Mouse (Mus musculus) stomach, embryonic 16.5 days (tissue): ENCODE measurements at regions not wholly inside any gene's neighbourhood (a gene's known extent, or its start where the extent isn't known, plus 50 kb on each side); places are given as distances from the start of the nearest gene placed in this dataset.
"Not testable (repeated sequence)": the region's sequence is repeated elsewhere in the genome, so short reads cannot be mapped to it uniquely, and the experiment has no call there.

ENCODE experiments used
- ATAC-seq: fragments of 200-750 bp; cut with Nextera tagmentation; 2 replicates; pipeline ENCODE4 v1.8.0; 2017; ENCODE audit warnings: moderate number of reproducible peaks, moderate TSS enrichment; ENCODE audit not compliant: insufficient read depth, low FRiP score
- H3K27ac ChIP-seq: fragments of 300-500 bp; sonication (generic); 2 replicates; pipeline ENCODE4 v1.5.1; 2014; ENCODE audit warnings: low read length
- H3K27me3 ChIP-seq: fragments of 300-500 bp; sonication (generic); 2 replicates; pipeline ENCODE4 v1.6.1; 2014; ENCODE audit warnings: low read length, control low read depth, mixed read lengths; ENCODE audit not compliant: control insufficient read depth, insufficient read depth
- H3K36me3 ChIP-seq: fragments of 300-500 bp; sonication (generic); 2 replicates; pipeline ENCODE4 v1.6.1; 2014; ENCODE audit warnings: low read length; ENCODE audit not compliant: control insufficient read depth, insufficient read depth
- H3K4me1 ChIP-seq: fragments of 300-500 bp; sonication (generic); 2 replicates; pipeline ENCODE4 v1.6.1; 2014; ENCODE audit warnings: low read length, control low read depth, mixed read lengths; ENCODE audit not compliant: control insufficient read depth, insufficient read depth
- H3K4me2 ChIP-seq: fragments of 300-500 bp; sonication (generic); 2 replicates; pipeline ENCODE4 v1.6.1; 2014; ENCODE audit warnings: low read depth, low read length, mixed read lengths
- H3K4me3 ChIP-seq: fragments of 300-500 bp; sonication (generic); replicated peaks from 2 replicates; pipeline ENCODE4 v1.5.1; 2014; ENCODE audit warnings: mild to moderate bottlenecking, low read length
- H3K9ac ChIP-seq: fragments of 300-500 bp; sonication (generic); 2 replicates; pipeline ENCODE4 v1.6.1; 2014; ENCODE audit warnings: low read length
- H3K9me3 ChIP-seq: fragments of 300-500 bp; sonication (generic); replicated peaks from 2 replicates; pipeline ENCODE4 v1.6.1; 2016; ENCODE audit warnings: low read length, control low read depth; ENCODE audit not compliant: control insufficient read depth
- WGBS: fragments of 180-500 bp; shearing (Covaris S2); extraction: QIAGEN DNeasy Blood & Tissue Kit; methylation state at CpG from one replicate; pipeline ENCODE4 v1.1.7; 2014; 5-methylcytosine and 5-hydroxymethylcytosine counted together

GRCm38 (mm10) chr14:104410730-104411129 lies 57.1 kb downstream of the Pou4f1 start:
- no peak overlapping the region for H3K27ac ChIP-seq
- no peak overlapping the region for H3K4me3 ChIP-seq
- 26% methylated on average over 2 of the region's 2 CpGs for WGBS
- H3K4me2 ChIP-seq, result no peak overlapping the region
- no peaks in the 10 kb centered on the region for H3K4me1 ChIP-seq
- ATAC-seq, result no peak
- H3K27me3 ChIP-seq, result no peaks in the 10 kb centered on the region
- no peak overlapping the region for H3K9ac ChIP-seq
- H3K9me3 ChIP-seq, result no peaks in the 10 kb centered on the region
- no peaks in the 10 kb centered on the region for H3K36me3 ChIP-seq

- Histone ChIP-seq H3K27ac (no peak overlapping the region), H3K9ac (no peak overlapping the region), H3K27me3 (no peaks in the 10 kb centered on the region), H3K9me3 (no peaks in the 10 kb centered on the region), H3K36me3 (no peaks in the 10 kb centered on the region), H3K4me1 (no peaks in the 10 kb centered on the region), H3K4me3 (no peak overlapping the region), H3K4me2 (no peak overlapping the region)
- no peak for ATAC-seq
- 27% methylated on average over 6 of the region's 6 CpGs for WGBS
These were observed 57.5 kb downstream of the Pou4f1 start for GRCm38 (mm10) chr14:104410292-104410691.

GRCm38 (mm10) chr14:104406062-104406461 lies 61.7 kb downstream of the Pou4f1 start:
- 70% methylated on average over 3 of the region's 3 CpGs for WGBS
- ATAC-seq, result no peak
- Histone ChIP-seq H3K4me3 (no peak overlapping the region), H3K4me1 (no peaks in the 10 kb centered on the region), H3K27ac (no peak overlapping the region), H3K27me3 (no peaks in the 10 kb centered on the region), H3K4me2 (no peak overlapping the region), H3K9ac (no peak overlapping the region), H3K36me3 (no peaks in the 10 kb centered on the region), H3K9me3 (no peaks in the 10 kb centered on the region)

GRCm38 (mm10) chr14:104389297-104390071 lies 78.3 kb downstream of the Pou4f1 start:
- no peak for ATAC-seq

GRCm38 (mm10) chr14:104388879-104389278 lies 78.9 kb downstream of the Pou4f1 start:
- no peaks in the 10 kb centered on the region for H3K27me3 ChIP-seq
- no peak overlapping the region for H3K9ac ChIP-seq
- H3K9me3 ChIP-seq, result no peaks in the 10 kb centered on the region; the same call in 1 of the 2 replicates
- ATAC-seq, result no peak
- no peaks in the 10 kb centered on the region for H3K36me3 ChIP-seq
- no peak overlapping the region for H3K4me3 ChIP-seq
- no peak overlapping the region for H3K27ac ChIP-seq
- no peak overlapping the region for H3K4me2 ChIP-seq
- no peaks in the 10 kb centered on the region for H3K4me1 ChIP-seq
- WGBS, result 56% methylated on average over 2 of the region's 2 CpGs

More at GRCm38 (mm10) chr14:104389297-104390071, 78.3 kb downstream of the Pou4f1 start:
- H3K27ac ChIP-seq, result no peak overlapping the region
- H3K4me1 ChIP-seq, result no peaks in the 10 kb centered on the region
- H3K27me3 ChIP-seq, result no peaks in the 10 kb centered on the region
- 76% methylated on average over 8 of the region's 8 CpGs for WGBS
- no peak overlapping the region for H3K4me3 ChIP-seq
- H3K9ac ChIP-seq, result no peak overlapping the region
- H3K9me3 ChIP-seq, result no peaks in the 10 kb centered on the region; the same call in 1 of the 2 replicates
- no peaks in the 10 kb centered on the region for H3K36me3 ChIP-seq
- H3K4me2 ChIP-seq, result no peak overlapping the region

GRCm38 (mm10) chr14:104380986-104381385 lies 86.8 kb downstream of the Pou4f1 start:
- Histone ChIP-seq H3K36me3 (no peaks in the 10 kb centered on the region), H3K27ac (no peak overlapping the region), H3K9me3 (no peaks in the 10 kb centered on the region), H3K4me3 (no peak overlapping the region), H3K4me2 (no peak overlapping the region), H3K27me3 (no peaks in the 10 kb centered on the region), H3K9ac (no peak overlapping the region), H3K4me1 (no peaks in the 10 kb centered on the region)
- ATAC-seq, result no peak
- WGBS, result 71% methylated on average over 5 of the region's 5 CpGs

- no peak for ATAC-seq
- Histone ChIP-seq H3K4me2 (no peak overlapping the region), H3K27me3 (no peaks in the 10 kb centered on the region), H3K9me3 (no peaks in the 10 kb centered on the region), H3K36me3 (no peaks in the 10 kb centered on the region), H3K9ac (no peak overlapping the region), H3K4me3 (no peak overlapping the region), H3K4me1 (no peaks in the 10 kb centered on the region), H3K27ac (no peak overlapping the region)
- WGBS, result 46% methylated on average over 7 of the region's 7 CpGs
These were observed 95.0 kb downstream of the Pou4f1 start for GRCm38 (mm10) chr14:104372776-104373175.

GRCm38 (mm10) chr14:104356636-104357035 lies 111.2 kb downstream of the Pou4f1 start:
- WGBS, result 64% methylated on average over 1 of the region's 1 CpGs
- H3K4me1 ChIP-seq, result no peaks in the 10 kb centered on the region
- no peak for ATAC-seq
- no peaks in the 10 kb centered on the region for H3K27me3 ChIP-seq
- H3K36me3 ChIP-seq, result no peaks in the 10 kb centered on the region
- no peak overlapping the region for H3K4me3 ChIP-seq
- H3K9ac ChIP-seq, result no peak overlapping the region
- H3K9me3 ChIP-seq, result no peaks in the 10 kb centered on the region
- no peak overlapping the region for H3K27ac ChIP-seq
- H3K4me2 ChIP-seq, result no peak overlapping the region

- ATAC-seq, H3K4me1 ChIP-seq, H3K9me3 ChIP-seq, H3K4me3 ChIP-seq, H3K27me3 ChIP-seq, H3K27ac ChIP-seq, H3K36me3 ChIP-seq, H3K9ac ChIP-seq, H3K4me2 ChIP-seq: not testable (repeated sequence)
- WGBS, result 93% methylated on average over 15 of the region's 15 CpGs
These were observed 131.0 kb downstream of the Pou4f1 start for GRCm38 (mm10) chr14:104336783-104337182.
